Mouse (Mus musculus) left cerebral cortex, adult 11 months (tissue): Measurements from ENCODE around the gene Palm3.
A peak's percentile ranks its signal among the peaks of the same experiment; 100 is the strongest.
"Not testable (repeated sequence)": the region's sequence is repeated elsewhere in the genome, so short reads cannot be mapped to it uniquely, and the experiment has no call there.

Experiments
- DNase-seq: peaks from one replicate; pipeline ENCODE4 v3.0.0; 2022; ENCODE audit warnings: low spot score

The Palm3 gene

DNA sequence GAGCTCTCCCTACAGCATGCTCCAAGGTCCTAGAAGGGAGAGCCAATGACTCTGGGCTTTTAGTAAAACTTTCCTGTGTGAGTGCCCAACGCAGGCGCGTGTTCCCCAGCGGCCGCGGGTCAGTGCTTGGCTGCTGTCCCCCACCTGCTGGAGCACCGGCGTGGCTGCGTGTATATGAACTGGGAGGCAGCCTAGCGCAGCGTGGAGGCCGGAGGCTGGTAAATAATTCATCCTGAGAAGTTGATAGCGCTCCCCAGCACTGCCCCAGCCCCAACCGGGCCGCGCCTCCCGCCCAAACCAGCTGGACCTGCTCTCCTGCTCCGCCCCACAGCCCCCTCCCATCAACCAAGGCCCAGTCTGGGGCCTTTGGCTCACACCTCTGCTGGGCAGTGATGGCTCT, at the start of gene Palm3:
Palm3 (plus strand) TSS at position 376 of the 400 bp plus-strand sequence.
- no peak for DNase-seq

DNA sequence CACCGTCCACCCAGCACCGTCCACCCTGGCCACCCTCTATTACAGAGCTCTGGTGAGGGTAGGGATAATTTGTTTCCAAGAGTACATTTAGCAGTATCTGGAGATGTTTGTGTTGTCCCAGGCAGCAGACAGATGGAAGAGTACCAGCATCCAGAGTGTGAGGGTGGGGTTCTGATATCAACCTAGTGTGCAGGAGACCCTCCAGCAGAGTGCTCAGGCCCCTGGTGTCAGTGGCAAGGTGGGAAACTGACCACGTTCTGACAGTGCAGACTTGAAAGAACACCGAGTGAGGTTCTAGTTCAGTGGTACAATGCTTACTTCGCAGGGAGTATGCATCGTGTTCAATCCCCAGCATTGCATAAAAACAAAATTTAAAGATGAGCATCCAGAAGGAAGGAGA, 49.6 kb upstream of the Palm3 start:
- DNase-seq = no peak

DNA sequence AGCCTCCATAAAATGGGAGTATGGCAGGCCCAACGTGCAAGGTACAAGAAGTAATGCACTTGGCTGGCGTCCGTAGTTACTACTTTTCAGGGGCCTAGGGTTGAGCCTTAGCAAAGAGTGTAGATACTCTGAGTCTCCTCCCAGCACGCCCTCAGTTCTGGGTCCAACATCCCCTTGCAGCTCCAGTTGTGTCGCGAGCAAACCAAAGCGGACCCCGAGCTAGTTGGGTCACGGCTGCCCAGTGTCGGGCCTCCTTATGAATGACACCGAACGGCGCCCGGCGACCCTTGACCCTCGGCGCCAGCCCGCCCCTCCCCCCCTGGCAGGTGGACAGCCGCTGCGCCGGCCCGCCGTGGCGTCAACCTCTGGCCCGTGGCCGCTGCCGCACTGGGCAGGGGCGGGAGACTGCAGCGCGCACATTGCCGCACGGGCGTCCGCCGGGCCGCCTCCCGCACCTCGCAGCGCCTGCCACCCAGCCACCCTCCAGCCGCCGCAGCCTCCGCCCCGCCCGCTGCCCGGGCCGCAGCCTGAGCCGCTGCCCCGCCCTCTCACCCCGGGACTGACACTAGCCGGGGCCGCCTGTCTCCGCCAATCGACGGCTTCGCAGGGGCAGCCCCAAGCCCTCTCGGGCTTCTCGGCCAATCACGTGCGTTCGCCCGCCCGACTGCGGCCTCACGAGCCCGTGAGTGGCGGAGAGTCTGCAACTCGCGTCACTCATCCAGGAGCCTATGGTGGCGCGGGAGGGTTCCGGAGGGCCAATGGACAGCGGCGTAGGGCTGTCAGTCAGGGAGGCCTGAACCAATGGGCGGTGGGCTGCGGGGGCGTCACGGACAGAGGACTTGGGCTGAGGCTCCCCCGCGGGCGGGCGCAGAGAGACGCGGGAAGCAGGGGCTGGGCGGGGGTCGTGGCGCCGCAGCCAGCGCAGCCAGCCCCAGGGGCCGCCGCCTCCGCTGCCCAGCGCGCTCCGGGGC, 48.8 kb upstream of the Palm3 start, which contains the start of gene Prkaca:
Prkaca (plus strand) TSS at position 844 of the 971 bp plus-strand sequence.
- DNase-seq = peak; percentile 99

DNA sequence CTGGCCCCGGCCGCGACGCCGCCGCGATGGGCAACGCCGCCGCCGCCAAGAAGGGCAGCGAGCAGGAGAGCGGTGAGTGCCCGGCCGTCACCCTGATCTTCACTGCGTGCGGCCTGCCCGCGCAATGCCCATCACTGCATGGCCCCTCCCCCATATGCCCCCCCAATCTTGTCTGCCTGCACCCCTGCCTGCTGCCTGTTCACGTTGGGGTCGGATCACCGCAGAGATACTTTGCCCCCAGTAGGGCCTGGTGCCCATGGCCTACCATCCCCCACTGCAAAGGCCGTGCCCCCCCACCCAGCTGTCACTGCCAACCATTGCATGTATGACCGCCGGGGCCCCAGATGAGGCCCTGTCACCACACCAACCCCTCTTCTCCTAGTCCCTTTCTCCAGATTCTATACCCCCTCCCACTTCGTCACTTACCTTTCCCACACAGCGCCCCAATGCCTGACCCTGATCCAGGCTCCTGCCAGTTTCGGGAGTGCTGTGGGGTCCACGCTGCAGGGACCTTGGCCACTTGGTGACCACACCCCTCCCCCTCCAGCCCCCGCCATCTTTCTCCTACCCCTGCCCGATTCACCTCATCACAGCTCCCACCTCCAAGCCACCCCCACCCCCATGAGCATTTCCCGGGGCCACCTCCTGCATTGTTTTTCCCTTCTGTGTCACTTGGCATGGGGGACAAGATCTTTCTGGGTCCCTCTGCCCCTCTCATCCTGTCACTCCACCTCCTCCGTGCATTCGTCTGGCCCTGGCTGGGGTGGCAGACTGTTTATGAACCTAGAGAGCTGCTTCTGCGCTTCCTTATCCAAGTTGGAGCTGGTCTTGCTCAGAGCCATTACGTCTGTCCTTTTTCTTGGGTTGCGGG, 47.9 kb upstream of the Palm3 start:
- DNase-seq = no peak

DNA sequence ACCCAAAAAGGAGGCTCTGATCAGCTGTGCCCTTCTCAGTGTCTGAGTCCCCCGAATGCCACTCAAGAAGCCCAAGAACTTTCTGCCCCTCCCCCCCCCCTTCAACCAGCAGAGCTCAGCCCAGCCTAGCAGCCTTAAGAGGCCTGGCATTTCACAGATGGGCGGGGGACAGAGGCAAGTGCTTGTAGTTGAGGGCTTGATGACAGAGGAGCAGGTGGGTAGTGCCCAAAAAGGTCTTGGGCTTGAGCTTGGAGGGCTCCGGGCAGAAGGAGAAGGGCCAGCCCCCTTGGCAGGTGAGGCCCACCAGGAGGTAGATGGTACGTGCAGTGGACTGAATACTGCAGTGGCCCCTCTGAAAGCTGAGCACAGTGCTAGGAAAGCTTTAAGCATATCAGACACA, 46.8 kb upstream of the Palm3 start:
- no peak for DNase-seq

DNA sequence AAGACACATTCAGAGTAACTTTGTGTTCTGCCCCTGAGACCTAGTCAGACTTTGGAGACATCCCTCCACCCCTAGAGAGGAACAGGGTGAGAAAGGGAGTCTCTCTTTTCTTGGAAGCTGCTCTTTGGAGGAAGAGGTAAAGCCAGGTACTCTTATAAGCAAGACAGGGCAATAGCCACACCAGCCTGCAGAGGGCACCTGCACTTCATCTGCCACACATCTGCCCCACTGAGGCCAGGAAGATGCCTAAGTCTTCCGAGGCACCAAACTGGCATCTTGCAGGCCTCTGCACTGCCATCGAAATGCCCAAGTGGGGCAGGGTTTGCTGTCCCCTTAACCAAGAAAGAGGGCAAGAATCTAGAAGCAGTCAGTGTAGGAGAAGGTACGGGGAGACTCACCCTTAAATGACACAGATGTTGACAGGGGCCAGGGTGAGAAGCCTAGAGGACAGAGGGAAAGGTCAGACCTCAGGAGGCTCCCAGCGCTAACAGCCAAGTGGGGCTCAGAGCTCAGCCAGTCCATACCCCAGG, 45.1 kb upstream of the Palm3 start:
- no peak for DNase-seq

DNA sequence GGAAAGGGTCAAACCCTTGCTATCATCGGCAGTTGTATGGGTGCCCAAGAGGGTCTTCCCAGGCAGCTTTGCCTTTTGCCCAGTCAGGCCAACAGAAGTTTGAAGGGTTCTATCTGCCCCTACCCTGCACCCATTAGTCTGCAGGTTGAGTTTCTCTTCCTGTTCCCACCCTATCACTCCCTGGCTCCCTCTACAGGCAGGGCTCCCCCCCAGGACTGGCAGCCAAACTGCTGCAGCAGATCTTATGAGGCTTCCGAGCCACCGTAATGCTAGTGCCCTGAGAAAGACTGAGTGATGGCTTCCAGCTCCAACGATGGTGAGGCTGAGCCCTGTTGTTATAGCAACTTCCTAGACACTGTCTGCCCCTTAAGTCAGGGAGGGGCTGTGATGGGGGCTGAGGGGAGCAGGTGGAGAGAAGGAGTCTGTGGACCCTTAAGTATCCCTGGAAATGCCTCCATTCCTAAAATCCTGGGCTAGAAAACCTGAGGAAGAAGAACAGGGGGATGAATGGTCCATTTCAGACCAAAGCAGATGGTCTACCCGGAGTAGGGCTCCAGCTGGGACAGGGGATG, 44.4 kb upstream of the Palm3 start:
- no peak for DNase-seq

DNA sequence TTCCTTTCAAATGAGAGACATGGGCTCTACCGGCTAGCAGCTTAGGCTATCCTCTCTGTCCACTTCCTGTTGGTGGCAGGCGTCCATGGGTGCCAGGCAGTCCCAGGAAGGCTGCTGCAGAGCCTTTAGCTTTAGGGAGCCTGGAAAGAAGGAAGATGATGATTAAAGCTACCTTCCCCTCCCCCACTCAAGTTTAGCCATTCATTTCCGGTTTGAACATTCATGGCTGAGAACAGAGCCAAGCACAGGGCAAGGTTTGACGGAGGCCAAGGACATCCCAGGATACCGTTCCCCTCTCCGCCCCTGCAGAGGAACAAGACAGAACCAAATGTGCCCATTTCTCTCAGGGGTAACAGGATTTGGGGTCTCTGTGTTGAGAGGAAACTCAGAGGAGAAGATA, 43.6 kb upstream of the Palm3 start:
- DNase-seq = no peak

DNA sequence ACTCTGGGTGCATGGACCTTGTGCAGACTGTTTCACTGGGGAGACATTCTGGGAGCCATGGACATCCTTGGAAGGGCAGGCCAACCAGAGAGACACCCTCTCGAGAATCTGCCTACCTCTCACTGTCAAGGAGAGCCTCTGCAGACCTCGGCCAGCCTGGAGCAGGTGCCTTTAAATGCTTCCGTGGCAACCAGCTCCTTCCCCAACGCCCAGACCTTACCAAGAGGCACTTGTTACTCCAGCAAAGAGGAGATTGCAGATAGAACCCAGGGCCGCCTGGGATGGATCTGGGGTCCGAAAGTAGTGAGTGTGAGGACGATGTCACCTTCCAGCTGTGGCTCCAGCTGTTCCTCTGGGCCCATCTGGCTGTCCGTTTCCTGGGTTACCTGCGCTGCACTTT, 43.1 kb upstream of the Palm3 start:
- no peak for DNase-seq

DNA sequence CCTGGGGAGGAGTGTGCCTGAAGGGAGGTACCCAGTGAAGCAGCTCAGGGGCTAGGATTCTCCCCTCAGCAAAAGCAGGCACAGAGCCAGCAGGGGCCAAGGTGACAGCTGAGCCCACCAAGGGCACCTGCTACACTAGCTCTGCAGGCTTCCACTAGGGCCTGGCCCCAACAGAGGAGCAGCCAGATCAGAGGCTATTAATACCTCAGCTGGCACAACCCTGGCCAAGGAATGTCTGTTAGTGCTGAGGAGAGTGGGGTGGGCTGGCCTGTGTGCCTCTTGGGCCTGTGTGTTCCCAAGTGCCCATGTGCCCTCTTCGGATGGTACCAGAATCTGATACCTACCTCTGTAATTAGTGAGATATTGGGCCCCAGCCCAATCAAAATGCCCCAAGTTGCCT, 41.0 kb upstream of the Palm3 start:
- DNase-seq = no peak

DNA sequence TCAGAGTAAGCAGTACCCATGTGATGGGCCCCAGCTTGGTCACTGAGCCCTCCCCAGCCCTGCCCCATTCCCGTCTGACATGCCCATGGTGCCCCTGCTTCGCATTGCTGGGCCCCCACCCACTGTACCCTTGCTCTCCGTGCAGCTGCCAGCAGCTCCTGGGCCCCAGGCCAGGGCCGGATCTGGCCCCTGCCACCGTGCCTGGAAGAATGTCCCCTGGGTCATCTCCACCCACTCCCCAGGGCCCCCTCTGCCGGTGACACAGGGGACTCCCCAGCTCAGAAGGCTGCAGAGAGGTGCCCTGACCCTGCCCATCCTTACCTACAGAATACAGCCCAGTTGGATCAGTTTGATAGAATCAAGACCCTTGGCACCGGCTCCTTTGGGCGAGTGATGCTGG, 40.4 kb upstream of the Palm3 start:
- no peak for DNase-seq

DNA sequence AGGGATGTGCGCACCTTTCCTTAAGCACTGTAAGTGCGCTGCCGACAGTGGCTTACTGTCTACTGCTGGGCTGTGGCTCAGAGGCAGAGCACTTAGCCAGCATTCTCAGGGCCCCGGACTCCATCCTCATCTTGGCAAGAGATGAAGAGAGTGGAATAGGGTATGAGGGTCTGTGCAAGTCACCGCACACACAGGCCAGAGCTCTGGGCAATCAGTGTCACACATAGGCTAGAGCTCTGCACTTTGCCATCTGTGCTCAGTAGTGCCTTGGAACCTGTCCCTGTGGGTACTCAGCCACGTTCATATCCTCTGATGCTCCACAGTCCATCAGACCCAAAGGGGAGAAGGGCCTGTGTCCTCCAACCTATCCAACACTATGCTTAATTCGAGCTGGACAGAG, 39.7 kb upstream of the Palm3 start:
- no peak for DNase-seq

DNA sequence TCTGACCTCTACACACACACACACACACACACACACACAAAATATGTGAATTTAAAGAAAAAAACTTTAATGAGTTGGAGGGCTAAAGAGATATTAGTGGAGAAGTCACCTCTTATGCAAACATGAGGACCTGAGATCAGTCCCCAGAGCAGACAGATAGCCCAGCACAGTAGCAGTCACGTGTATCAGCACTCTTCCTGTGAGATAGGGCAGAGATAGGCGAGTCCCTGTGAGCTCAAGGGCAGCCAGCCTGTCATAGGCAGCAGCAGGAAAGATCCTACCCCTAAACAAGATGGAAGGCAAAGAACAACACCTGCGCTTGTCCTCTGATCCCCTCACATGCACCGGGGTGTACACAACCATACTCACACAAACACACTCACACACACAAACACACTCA, 38.8 kb upstream of the Palm3 start:
- DNase-seq = no peak

DNA sequence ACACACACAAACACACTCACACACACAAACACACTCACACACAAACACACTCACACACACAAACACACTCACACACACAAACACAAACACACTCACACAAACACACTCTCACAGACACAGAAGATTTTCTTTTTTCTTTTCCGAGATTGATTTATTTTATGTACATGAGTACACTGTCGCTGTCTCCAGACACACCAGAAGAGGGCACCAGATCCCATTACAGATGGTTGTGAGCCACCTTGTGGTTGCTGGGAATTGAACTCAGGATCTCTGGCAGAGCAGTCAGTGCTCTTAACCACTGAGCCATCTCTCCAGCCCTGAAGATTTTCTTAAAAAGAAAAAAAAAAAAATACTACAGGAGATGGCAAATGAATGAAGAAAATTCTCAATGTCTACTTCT, 38.0 kb upstream of the Palm3 start:
- DNase-seq = not testable (repeated sequence)

DNA sequence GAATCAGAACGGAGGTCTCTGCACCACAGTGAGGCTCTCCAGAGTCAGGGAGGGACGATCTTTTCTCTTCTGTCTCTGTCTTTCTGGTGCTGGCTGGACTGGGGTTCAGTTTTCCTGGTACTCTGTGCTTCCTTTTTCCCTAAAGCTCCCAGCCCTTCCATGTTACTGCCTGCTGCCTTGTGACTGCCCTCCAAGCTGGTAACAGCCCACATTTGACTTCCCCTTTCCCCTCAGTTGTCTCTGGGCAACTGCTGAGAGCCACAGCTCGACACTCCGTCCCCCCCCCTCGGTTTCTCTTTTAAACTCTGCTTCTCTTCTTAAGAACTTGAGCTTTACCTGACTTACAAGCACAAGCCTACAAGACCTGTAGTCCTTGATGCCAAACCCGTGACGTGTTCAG, 32.0 kb upstream of the Palm3 start:
- no peak for DNase-seq

DNA sequence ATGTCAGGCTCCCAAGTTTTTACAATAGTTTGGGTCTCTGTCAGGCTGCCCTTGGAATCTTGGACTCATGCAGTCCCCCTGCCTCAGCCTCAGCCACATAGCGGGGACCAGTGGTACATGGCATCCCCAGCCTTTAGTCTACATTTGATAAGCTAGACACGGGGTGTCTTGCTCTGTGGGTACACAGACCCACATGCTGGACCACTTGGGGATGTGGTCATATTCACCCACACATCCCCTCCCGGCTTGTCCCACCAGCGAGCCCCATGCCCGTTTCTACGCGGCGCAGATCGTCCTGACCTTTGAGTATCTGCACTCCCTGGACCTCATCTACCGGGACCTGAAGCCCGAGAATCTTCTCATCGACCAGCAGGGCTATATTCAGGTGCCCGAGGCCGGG, 31.1 kb upstream of the Palm3 start:
- no peak for DNase-seq

DNA sequence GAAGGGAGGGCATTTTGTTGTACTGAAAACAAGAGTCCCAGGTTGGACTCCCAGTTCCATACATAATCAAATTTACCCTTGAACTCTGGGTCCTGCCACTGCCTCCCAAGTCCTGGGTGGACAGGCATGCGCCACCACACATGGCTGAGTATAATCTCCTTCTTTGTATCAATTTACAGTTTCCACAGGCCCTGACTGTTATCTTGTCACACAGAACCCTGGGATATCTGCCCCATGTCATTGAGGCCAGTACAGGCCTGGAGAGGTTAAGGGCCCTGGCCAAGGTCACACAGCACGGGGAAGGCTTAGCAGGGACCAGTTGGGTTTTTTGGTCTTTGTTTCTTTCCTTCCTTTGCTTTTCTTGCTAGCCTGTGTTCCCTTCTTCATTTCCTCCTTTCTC, 28.8 kb upstream of the Palm3 start:
- DNase-seq = no peak

DNA sequence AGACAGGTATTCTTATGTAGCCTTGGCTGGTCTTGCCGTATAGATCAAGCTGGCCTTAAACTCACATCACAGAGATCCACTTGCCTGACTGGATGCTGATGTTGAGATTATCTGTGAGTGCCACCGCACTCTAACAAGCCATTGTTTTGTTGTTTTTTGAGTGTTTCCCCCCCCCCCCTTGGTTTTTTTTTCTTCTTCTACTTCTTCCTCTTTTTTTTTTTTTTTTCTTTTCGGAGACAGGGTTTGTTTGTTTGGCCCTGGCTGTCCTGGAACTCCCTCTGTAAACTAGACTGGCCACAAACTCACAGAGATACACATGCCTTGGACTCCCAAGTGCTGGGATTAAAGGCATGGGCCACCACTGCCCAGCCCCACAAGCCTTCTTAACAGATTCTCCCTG, 27.2 kb upstream of the Palm3 start:
- no peak for DNase-seq

DNA sequence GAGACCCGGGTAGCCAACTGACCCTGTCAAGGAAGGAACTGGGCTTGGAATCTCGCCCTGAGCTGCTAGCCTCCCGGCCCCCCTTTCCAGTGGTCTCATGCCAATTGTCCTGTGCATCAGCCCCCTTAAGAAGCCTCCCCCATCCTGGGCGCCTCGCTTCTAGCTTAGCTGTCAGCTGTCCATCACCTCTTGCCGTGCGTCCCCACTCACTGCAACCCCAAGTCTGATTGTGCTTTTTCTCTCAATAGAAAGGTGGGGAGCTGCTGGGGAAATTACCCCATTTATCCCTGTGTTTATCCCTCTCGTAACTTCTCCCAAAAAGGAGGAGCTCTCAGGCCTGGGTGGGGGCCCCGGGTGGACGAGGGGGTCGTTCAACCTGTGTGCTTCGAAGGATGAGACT, 25.3 kb upstream of the Palm3 start:
- DNase-seq = no peak

DNA sequence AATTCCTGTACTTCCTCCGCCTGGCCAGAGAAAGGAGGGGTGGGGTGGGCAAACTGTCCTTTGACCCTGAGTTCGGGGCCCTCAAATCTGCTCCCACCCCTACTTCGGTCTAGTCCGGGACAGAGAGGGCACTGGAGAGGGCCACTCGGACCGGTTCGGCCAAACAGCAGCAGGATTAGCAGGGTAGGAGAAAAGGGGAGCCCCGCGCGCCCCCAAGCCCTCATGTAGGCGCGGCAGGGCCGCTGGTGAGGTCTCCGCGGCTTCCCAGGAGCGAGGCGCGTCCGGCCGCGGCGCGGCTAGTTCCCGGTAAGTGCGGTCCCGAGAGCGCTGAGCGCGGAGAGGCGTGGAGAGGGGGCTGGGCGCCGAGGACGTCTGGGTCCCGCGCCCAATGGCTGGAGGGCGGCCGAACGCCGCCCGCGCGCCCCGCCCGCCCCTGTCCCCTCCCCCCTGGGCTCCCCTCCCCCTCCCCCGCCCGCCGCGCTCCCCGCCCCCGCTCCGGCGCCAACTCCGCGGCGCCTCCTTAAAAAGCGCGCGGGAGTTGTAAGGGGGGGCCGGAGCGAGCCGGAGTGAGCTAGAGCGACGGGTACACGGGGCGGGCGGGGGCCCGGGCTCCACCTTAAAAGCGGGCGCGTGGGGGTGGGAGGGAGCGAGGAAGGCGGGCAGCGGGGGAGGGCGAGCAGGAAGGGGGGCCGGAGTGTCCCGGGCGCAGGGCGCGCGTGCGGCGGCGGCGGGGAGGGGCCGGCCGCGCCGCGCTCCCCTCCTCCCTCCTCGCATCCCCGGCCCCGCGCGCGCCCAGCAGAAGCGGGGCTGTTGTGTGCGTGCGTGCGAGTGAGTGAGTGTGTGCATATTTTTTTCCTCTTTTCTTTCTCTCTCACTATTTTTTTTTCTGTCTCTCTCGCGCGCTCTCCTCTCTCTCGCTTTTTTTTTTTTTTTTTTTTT, 24.4 kb upstream of the Palm3 start:
- DNase-seq = peak; percentile 67

DNA sequence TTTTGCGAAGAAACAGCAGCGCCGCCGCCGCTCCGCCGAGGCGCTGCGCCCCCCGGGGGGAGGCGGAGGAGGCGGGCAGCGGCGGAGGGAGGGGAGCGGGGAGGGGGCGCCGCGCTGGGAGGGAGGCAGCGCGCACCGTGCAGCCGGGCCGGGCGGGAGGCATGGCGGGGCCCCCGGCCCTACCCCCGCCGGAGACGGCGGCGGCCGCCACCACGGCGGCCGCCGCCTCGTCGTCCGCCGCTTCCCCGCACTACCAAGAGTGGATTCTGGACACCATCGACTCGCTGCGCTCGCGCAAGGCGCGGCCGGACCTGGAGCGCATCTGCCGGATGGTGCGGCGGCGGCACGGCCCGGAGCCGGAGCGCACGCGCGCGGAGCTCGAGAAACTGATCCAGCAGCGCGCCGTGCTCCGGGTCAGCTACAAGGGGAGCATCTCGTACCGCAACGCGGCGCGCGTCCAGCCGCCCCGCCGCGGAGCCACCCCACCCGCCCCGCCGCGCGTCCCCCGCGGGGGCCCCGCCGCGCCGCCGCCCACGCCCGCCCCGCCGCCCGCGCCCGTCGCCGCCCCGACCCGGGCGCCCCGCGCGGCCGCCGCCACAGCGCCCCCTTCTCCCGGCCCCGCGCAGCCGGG, 23.6 kb upstream of the Palm3 start, which contains the start of gene Samd1:
Samd1 (plus strand) TSS at position 162 of the 631 bp plus-strand sequence.
- no peak for DNase-seq
